Mouse (Mus musculus): ENCODE data around the gene Ankrd36. TPM values are rescaled to one million over a fixed set of nuclear protein-coding genes. Genes with fewer than 3 reads are reported as not detected.

Gene Ankrd36
- polyA plus RNA-seq (2021; fragmentation: Nextera tagmentation), result not detected in 2 replicates
- long read RNA-seq, experiment 1, result 0 reads
- long read RNA-seq, experiment 2, result 0 reads

DNA sequence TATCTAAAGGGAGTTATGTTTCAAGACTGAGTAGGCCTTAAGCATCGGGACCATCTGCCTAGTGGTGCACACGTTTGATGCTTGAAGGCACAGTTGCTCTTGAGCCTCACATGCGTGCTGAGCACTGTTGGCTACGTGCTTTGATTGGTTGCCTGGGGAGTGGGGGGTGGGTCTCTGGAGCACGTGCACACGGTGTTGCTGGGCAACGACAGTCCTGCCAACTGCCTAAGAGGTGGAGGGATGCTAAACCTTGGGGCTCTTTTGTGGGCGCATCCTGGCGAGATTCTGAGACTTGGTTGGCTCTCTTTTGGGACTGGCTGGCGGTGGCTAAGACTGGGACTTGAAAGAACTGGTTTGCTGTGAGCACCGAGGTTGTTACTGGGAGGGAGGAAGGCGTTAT, at the start of gene Ankrd36:
TSS of gene Ankrd36 (plus strand) at position 211 of the 400 bp plus-strand sequence.

DNA sequence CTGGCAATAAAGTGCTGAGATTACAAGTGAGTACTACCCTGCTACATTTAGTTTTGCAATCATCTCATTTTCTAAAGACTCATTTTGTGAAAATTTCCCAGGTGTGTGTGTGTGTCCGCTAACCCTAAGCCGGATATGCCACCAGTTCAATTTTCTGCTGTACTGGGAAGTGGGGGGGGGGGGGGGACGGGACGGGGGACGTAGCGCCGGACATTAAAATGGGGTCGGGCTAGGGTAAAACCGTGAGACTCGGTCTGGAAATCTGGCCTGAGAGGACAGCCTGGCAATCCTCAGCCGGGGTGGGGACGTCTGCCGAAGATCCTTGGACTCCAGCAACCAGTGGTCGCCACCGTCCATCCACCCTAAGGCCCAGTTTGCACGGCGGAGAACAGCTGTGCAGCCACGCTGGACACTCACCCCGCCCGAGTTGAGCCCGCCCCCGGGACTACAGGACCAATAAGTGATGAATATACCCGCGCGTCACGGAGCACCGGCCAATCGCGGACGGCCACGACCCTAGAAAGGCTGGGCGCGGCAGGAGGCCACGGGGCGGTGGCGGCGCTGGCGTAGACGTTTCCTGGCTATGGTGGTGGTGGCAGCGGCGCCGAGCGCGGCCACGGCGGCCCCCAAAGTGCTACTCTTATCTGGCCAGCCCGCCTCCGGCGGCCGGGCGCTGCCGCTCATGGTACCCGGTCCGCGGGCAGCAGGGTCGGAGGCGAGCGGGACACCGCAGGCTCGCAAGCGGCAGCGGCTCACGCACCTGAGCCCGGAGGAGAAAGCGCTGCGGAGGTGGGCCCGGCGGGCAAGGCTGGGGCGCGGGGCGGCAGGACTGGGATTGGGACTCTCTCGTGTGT, 48.8 kb upstream of the Ankrd36 start, which contains the start of gene Xbp1:
TSS of gene Xbp1 (plus strand) at position 248 of the 854 bp plus-strand sequence.

GRCm38 (mm10) chr11:5541799-5542481, 27.5 kb upstream of the Ankrd36 start, which contains the start of gene Ccdc117:
Gene Ccdc117 (minus strand): TSS chr11:5542187.

GRCm38 (mm10) chr11:5715630-5716105, 146.2 kb downstream of the Ankrd36 start, which contains the start of gene Mrps24:
Gene Mrps24 (minus strand): TSS chr11:5715680.

Other genes starting within 250 kb of the Ankrd36 start
- gene Znrf3, start 124.8 kb upstream of the Ankrd36 start, polyA plus RNA-seq (2021; fragmentation: Nextera tagmentation), result 14.2 and 20.0 TPM in 2 replicates
- gene Xbp1, start 49.0 kb upstream of the Ankrd36 start, polyA plus RNA-seq (2021; fragmentation: Nextera tagmentation), result 94.4 and 94.6 TPM in 2 replicates
- 3.2 and 6.1 TPM in 2 replicates for gene Ccdc117, start 27.5 kb upstream of the Ankrd36 start, polyA plus RNA-seq (2021; fragmentation: Nextera tagmentation)
- 278 and 281 TPM in 2 replicates for gene Mrps24, start 146.0 kb downstream of the Ankrd36 start, polyA plus RNA-seq (2021; fragmentation: Nextera tagmentation)
- 26.7 and 30.7 TPM in 2 replicates for gene Urgcp, start 192.7 kb downstream of the Ankrd36 start, polyA plus RNA-seq (2021; fragmentation: Nextera tagmentation)
- gene Dbnl, start 218.8 kb downstream of the Ankrd36 start, polyA plus RNA-seq (2021; fragmentation: Nextera tagmentation), result 61.8 and 68.9 TPM in 2 replicates
- gene Pgam2, start 234.0 kb downstream of the Ankrd36 start, polyA plus RNA-seq (2021; fragmentation: Nextera tagmentation), result 18.1 and 21.2 TPM in 2 replicates

Data from left cerebral cortex, adult 6 months (tissue).